Mouse (Mus musculus) gastrocnemius, postnatal 10 days (tissue): ENCODE measurements around the gene Heatr3. TPM values are rescaled to one million over a fixed set of nuclear protein-coding genes. Genes with fewer than 3 reads are reported as not detected.

Experiments
- DNase-seq: peaks from one replicate; pipeline ENCODE4 v3.0.0; 2021; ENCODE audit warnings: mixed read lengths
- long read RNA-seq, 2 experiments: library from polyadenylated mRNA; stranded (forward); transcript quantifications; one replicate each; pipeline ENCODE4 v2.0.0; 2021
- total RNA-seq, 2 experiments: library from RNA; stranded (reverse); gene quantifications; 2 replicates each; pipeline ENCODE4 v1.2.3; 2021

Gene Heatr3
- 10 to 100 TPM; 23.3 to 25.6 TPM for total RNA-seq
- long read RNA-seq, experiment 1, transcript Heatr3-201 (15 exons, 3,251 nt), result major isoform, 52 of 64 reads
- long read RNA-seq, experiment 1, partial matches to known transcripts, result 7 of 64 reads
- long read RNA-seq, experiment 1, other reads (novel, unspliced or antisense), result 4 of 64 reads
- long read RNA-seq, experiment 2, transcript Heatr3-201 (15 exons, 3,251 nt), result major isoform, 37 of 44 reads
- long read RNA-seq, experiment 2, partial matches to known transcripts, result 6 of 44 reads
- long read RNA-seq, experiment 2, other reads (novel, unspliced or antisense), result 1 of 44 reads

- peak; percentile 95 for DNase-seq
These were observed at the start of gene Heatr3 for GRCm38 (mm10) chr8:88137748-88138484. Heatr3 (plus strand) TSS chr8:88137855.

DNA sequence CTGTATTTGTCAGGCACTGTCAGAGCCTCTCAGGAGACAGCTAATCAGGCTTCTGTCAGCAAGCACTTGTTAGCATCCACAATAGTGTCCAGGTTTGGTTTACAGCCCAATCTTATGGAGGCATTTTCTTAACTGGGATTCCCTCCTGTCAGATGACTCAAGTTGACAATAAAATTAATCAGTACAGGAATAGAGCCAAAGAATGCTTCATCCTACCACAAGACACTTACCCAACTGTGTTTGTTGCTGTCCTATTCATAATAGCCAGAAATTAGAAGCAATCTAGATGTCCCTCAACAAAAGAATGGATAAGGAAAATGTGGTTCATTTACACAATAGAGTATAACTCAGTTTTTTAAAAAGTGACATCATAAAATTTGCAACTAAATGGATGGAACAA, 49.6 kb upstream of the Heatr3 start:
- DNase-seq, result no peak

DNA sequence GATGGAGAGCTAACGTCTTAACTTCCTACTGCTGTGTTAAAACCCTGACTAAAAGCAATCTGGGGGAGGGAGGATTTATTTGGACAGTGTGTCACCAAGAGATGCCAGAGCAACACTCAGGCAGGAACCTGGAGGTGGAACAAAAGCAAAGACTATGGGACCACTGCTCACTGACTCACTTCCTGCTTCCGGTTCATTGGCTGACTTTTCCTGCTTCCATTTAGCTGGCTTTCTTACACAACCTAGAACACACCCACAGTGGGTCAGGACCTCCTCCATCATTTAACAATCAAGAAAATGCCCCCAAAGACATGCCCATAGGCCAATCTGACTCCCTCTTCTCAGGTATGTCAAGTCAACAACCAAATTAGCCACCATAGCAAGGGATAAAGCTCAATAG, 46.0 kb upstream of the Heatr3 start:
- no peak for DNase-seq

- no peak for DNase-seq
These were observed 44.3 kb upstream of the Heatr3 start for GRCm38 (mm10) chr8:88093367-88093766.

DNA sequence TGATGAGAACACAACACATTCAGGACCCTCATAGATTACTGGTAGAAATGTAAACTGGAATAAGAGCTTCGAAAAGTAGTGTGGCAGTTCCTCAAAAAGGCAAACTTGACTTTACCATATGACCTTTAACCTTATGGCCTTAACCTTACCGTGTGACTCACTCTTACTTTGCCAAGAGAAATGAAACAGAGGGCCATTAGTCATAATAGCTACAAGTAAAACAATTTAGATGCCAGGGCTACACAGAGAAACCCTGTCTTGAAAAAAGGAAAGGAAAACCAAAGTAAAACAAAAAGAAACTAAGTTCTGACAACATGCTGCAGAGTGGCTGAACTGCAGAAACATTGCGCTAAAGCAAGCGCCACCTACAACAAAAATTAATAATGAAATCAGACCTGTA, 38.8 kb upstream of the Heatr3 start:
- no peak for DNase-seq

DNA sequence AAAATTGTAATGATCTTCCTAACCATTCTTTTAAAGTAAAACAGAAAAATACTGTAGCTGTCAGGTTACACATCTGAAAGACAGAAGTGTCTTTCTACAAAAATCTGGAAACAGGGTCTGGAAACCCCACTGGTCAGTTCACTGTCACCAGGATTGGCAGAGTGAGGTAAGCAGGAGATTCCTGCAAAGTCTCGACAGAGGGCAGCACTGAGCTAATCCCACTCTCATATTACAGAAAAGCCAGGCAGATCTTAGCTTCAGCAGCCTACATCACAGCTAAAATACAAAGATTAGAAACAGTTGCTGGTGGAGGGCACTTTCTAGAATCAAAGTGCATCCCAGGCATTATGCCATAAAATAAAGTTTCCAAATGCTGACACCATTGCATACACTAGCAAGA, 38.1 kb upstream of the Heatr3 start:
- peak; percentile 31 for DNase-seq

DNA sequence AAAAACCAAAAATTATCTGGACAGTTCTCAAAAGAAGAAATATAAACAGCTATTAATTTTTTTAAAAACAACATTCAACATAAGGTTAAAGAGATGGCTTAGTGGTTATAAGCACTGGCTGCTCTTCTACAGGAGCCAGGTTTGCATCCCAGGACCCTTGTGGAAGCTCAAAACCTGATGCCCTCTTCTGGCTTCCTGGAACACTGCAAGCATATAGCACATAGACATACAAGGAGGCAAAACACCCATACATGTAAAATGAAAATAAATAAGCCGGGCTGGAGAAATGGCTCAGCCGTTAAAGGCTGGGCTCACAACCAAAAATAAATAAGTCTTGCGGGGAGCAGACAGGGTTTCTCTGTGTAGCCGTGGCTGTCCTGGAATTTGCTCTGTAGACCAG, 28.4 kb upstream of the Heatr3 start:
- DNase-seq, result no peak

- DNase-seq, result peak; percentile 79
These were observed 19.1 kb upstream of the Heatr3 start, which contains the start of gene Cnep1r1 for GRCm38 (mm10) chr8:88118456-88119036. Cnep1r1 (plus strand) TSS chr8:88118769.

- peak; percentile 10 for DNase-seq
These were observed 18.6 kb upstream of the Heatr3 start for GRCm38 (mm10) chr8:88119076-88119475.

- DNase-seq, result no peak
These were observed 12.8 kb upstream of the Heatr3 start for GRCm38 (mm10) chr8:88124850-88125249.

DNA sequence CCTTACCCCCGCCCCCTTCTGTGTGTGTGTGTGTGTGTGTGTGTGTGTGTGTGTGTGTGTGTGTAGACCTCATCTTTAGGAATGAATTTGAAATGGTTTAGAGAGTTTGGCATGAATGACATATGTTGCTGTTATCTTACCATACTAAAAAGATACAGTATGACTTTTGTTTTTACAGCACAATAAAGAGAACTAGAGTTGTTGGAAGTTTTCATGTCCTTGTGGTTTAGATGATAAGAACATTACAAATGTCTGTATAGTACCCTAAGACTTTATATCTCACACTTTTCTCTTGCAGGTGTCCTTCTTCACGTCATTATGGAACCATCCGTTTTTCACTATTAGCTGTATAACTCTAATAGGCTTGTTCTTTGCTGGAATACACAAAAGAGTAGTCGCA, 8.3 kb upstream of the Heatr3 start:
- no peak for DNase-seq

DNA sequence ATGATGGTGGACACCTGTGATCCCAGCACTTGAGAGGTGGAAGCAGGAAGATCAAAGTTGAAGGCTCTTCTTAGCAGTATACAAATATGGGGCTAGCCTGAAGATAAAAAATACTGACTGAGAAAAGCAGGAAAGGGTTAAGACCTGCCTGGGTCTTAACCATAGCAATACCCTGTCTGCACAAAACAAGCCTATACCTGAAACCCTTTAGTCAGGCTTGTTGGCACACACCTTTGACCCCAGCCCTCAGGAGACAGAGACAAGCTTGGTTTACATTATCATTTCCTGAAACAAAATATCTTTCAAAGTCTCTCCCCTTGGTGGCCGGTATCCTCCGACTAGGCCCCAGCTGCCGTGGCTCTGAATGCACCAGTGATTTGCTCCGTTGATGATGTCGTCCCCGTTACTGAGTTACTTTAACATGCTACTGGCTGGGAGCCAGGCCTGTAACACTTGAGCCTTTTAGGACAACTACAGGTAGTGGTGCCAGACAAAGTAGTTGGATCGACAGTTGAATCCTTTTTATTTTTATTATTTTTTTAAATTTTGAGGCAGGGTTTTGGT, 6.8 kb upstream of the Heatr3 start:
- no peak for DNase-seq

DNA sequence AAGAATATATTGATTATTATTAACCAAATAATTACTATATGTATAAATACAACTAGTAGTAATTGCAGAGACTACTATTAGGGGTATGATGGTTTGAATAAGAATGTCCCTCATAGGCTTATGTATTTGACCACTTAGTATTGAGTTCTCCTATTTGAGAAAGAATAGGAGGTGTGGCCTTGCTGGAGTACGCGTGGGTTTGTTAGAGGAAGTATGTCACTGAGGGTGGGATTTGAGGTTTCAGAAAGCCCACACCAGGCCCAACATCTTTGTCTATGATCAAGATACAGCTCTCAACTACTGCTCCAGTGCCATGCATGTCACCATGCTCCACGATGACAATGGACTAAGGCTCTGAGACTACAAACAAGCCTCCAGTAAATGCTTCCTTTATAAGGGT, 1.6 kb downstream of the Heatr3 start:
- no peak for DNase-seq

DNA sequence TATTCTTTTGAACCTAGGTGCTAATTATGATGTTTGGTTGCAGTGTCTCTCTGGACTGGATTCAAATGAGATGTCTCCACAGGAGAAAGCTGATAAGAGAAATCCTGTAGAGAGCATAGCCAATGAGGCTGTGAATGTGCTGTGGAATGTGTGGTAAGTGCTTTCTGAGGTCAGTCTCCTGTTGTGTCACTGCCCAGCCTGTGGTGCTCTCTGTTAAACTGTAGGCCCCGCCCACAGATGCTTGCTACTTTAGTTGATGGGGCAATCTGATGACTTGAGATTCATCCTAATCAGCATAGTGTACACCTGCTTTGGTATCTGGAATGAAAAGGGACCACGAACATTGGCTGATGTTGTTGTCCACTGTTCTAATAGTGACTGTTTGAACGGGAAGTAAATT, 4.0 kb downstream of the Heatr3 start:
- no peak for DNase-seq

DNA sequence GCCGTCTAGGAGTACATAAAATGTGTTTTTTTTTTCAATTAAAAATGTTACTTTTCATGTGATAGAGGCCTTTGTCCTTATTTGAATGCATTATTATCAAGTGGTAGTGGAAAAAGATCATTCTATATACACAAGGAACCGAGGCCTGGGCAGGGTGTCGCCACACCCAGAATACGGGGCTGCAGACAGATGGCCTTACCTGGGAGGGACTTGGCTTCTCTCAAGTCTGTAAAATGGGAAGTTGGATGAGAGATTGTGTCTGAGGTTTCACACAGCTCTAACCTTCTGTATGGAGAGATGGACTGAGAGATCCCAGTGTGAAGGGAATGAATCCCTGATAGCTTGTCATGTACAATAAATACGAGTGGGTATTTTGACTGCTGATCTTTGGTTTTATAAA, 6.4 kb downstream of the Heatr3 start:
- DNase-seq, result no peak

DNA sequence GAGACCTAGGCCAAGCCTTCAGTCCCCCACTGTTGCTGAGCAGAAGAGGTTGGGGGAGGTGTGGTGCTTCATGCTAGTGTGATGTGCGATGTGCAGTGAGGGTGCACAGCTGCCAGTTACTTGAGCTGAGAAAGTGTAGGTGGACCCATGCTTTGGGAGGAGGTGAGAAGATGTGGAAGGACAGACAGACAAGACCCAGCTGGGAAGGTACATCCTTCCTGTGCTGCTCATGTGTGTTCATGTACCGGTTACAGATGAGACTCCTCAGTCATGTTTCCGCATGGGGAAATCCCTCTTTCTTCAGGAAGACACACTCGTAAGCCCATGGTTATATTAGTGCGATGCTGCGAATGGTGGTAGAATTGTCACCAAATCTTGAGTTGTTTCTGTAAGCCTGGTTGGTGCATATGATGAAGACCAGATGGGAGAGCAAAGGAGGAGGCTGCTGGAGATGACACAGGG, 13.3 kb downstream of the Heatr3 start:
- DNase-seq, result no peak

DNA sequence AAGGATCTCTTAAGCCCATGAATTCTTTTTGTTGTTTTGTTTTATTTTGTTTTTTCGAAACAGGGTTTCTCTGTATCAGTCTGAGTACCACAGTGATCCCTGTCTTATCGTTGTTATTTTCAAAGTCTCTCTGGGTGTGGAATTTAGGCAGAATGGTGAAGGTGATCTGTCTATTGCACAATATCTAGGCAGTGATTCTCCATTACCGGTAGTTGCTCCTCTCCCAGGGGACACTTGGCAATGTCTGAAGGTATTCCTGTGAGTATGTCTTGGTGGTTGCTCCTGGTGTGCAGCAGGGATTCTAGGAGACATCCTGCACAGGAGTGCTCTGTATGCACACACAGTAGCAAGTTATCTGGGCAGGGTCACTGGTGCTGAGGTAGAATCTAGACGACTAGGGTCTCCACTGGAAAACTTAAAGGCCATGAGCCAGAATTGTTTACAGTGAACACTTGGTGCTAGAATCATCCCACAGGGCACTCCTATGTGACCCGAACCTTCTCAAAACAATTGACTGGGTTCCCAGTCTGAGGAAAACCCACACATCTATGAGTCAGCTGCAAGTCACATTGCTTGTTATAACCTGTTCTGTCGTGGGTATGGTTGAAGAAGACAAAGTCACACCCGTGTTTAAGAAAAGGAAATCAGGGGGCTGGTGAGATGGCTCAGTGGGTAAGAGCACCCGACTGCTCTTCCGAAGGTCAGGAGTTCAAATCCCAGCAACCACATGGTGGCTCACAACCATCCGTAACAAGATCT, 22.8 kb downstream of the Heatr3 start:
- DNase-seq, result no peak

DNA sequence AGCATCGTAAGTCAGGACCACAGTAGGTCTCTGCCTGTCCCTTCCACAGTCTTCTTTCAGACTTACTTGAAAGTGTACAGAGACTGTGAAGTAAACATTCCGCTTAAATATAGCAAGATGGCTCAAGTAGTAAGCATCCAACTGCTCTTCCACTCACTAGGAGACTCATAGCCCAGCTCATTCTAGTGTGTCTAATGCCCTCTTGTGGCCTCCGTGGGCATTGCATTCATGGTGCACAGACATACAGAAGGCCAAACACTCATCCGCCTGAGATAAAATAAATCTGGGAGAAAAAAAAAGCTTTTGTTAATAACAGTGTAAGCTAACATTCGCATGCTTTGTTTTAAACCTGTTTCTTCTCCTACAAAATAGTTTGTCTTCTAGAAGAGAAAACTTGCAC, 23.8 kb downstream of the Heatr3 start:
- DNase-seq, result peak; percentile 69

GRCm38 (mm10) chr8:88175264-88175663, 37.6 kb downstream of the Heatr3 start:
- no peak for DNase-seq

GRCm38 (mm10) chr8:88177291-88177690, 39.6 kb downstream of the Heatr3 start:
- DNase-seq, result no peak

GRCm38 (mm10) chr8:88183121-88183520, 45.5 kb downstream of the Heatr3 start:
- DNase-seq, result no peak

GRCm38 (mm10) chr8:88184914-88185313, 47.3 kb downstream of the Heatr3 start:
- no peak for DNase-seq
